In genomic region chr14:77377873-77378272, GRCm38 (mm10) we compare ENCODE assay signal across 14 mouse cellular contexts.
A peak's percentile ranks its signal among the peaks of the same experiment; 100 is the strongest.
DNase-seq lines count a peak whose midpoint lies in the region; ATAC-seq lines count a peak whose summit lies in the region.
"Had no signal": no experiment of that assay in that cellular context is flagged by ENCODE, and none has a peak within 500 bp of the region (broad histone marks: within the 10 kb centered on the region; RNA-seq: fewer than 3 reads in every experiment).

No protein-coding gene starts in this region.

- no peaks in the 10 kb centered on the region for H3K9me3 ChIP-seq in forebrain, embryonic 15.5 days
- no peaks in the 10 kb centered on the region for H3K9me3 ChIP-seq in limb, embryonic 10.5 days (replicated peaks)
- no peaks in the 10 kb centered on the region for H3K9me3 ChIP-seq in neural tube, embryonic 12.5 days
- H3K9me3 ChIP-seq: heart, embryonic 13.5 days had no signal

- H3K9ac ChIP-seq in forebrain, embryonic 15.5 days (replicated peaks), result 0 out of 2 replicates have a peak overlapping the region, but pooled peaks have one; percentile 2
- no peak overlapping the region for H3K9ac ChIP-seq in neural tube, embryonic 12.5 days
- H3K9ac ChIP-seq: heart, embryonic 13.5 days; lung, embryonic 14.5 days had no signal

- peaks cover 25% of the 10 kb centered on the region for H3K4me1 ChIP-seq in forebrain, embryonic 15.5 days
- H3K4me1 ChIP-seq in limb, embryonic 10.5 days, result peaks cover 49% of the 10 kb centered on the region
- peaks cover 36% of the 10 kb centered on the region for H3K4me1 ChIP-seq in neural tube, embryonic 12.5 days

- H3K27ac ChIP-seq in forebrain, embryonic 15.5 days (replicated peaks), result peak overlapping the region; percentile 68
- no peak overlapping the region for H3K27ac ChIP-seq in limb, embryonic 10.5 days
- H3K27ac ChIP-seq in neural tube, embryonic 12.5 days, result no peak overlapping the region
- H3K27ac ChIP-seq: heart, embryonic 13.5 days had no signal

- no peak overlapping the region for H3K4me3 ChIP-seq in forebrain, embryonic 15.5 days
- no peak overlapping the region for H3K4me3 ChIP-seq in limb, embryonic 10.5 days
- H3K4me3 ChIP-seq in neural tube, embryonic 12.5 days, result no peak overlapping the region
- H3K4me3 ChIP-seq: heart, embryonic 13.5 days had no signal

- peak overlapping the region; percentile 8 for H3K4me2 ChIP-seq in forebrain, embryonic 15.5 days (replicated peaks)
- peak overlapping the region; percentile 23 for H3K4me2 ChIP-seq in neural tube, embryonic 12.5 days (replicated peaks)
- H3K4me2 ChIP-seq: heart, embryonic 13.5 days; lung, embryonic 14.5 days had no signal

- peak; percentile 45 for DNase-seq in embryo, embryonic 10.5 days (ENCODE audit: low spot score)
- DNase-seq in embryo, embryonic 10 days (ENCODE audit: low spot score), result no peak
- peak; percentile 27 for DNase-seq in limb, embryonic 10.5 days (ENCODE audit: low spot score)
- no peak for DNase-seq in urinary bladder, postnatal 4 days (ENCODE audit: low spot score in 2 of 2)
- DNase-seq in spleen, postnatal 4 days (ENCODE audit: low spot score in 2 of 2), result no peak
- DNase-seq in natural killer cell, adult 2 months (ENCODE audit: low spot score in 2 of 2), result no peak
- DNase-seq: adrenal gland, postnatal 10 days; gastrocnemius, postnatal 10 days; lung, embryonic 14.5 days; right cerebral cortex, postnatal 14 days; thymus, postnatal 14 days had no signal

- ATAC-seq in forebrain, embryonic 15.5 days (replicated peaks), result peak; percentile 93
- peak; percentile 83 for ATAC-seq in neural tube, embryonic 12.5 days (ENCODE audit: low FRiP score, low read depth)

- no peaks in the 10 kb centered on the region for H3K36me3 ChIP-seq in forebrain, embryonic 15.5 days
- H3K36me3 ChIP-seq in limb, embryonic 10.5 days, result no peaks in the 10 kb centered on the region
- no peaks in the 10 kb centered on the region for H3K36me3 ChIP-seq in neural tube, embryonic 12.5 days
- H3K36me3 ChIP-seq: heart, embryonic 13.5 days had no signal

- H3K27me3 ChIP-seq in forebrain, embryonic 15.5 days, result no peaks in the 10 kb centered on the region
- no peaks in the 10 kb centered on the region for H3K27me3 ChIP-seq in limb, embryonic 10.5 days (ENCODE audit: low read depth, poor library complexity, severe bottlenecking)
- H3K27me3 ChIP-seq in neural tube, embryonic 12.5 days (replicated peaks), result no peaks in the 10 kb centered on the region
- H3K27me3 ChIP-seq: heart, embryonic 13.5 days had no signal

- WGBS in forebrain, embryonic 15.5 days, result 2% methylated on average over 5 of the region's 5 CpGs
- WGBS in limb, embryonic 10.5 days, result 43% methylated on average over 5 of the region's 5 CpGs
- 17% methylated on average over 5 of the region's 5 CpGs for WGBS in neural tube, embryonic 12.5 days

Comparison
In these comparisons a context has a peak if more than half of its experiments do, and no peak if none do; other contexts are left out.
1. DNase-seq: peak in embryo, embryonic 10.5 days (single experiment) and limb, embryonic 10.5 days (single experiment); none in embryo, embryonic 10 days (single experiment), urinary bladder, postnatal 4 days (0 of 2), spleen, postnatal 4 days (0 of 2) and natural killer cell, adult 2 months (0 of 2).